Mouse (Mus musculus) induced T-regulatory cell, adult 2 months (primary cell): Measurements from ENCODE around the gene Vps50.
A peak's percentile ranks its signal among the peaks of the same experiment; 100 is the strongest.
"Not testable (repeated sequence)": the region's sequence is repeated elsewhere in the genome, so short reads cannot be mapped to it uniquely, and the experiment has no call there.

ENCODE experiments used
- DNase-seq: peaks from one replicate; pipeline ENCODE4 v3.0.0-alpha.2; 2012; ENCODE audit warnings: low read depth

The Vps50 gene

DNA sequence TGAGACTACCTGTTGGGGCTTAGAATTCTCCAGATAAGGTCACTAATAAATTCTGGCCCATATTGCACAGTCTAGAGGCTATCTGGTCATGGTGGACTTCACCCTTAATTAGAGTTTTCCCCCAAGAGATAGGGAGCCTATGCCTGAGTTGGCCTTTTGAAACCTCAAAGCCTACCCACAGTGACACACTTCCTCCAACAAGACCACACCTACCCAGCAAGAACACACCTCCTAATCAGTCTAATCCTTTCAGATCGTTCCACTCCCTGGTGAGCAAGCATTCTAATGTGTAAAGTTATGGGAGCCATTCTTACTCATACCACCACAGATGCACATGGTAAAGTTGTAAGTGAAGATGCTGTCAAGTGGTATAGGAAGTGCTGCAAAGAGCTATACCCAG lies 37.9 kb downstream of the Vps50 start:
- DNase-seq = peak; percentile 11

DNA sequence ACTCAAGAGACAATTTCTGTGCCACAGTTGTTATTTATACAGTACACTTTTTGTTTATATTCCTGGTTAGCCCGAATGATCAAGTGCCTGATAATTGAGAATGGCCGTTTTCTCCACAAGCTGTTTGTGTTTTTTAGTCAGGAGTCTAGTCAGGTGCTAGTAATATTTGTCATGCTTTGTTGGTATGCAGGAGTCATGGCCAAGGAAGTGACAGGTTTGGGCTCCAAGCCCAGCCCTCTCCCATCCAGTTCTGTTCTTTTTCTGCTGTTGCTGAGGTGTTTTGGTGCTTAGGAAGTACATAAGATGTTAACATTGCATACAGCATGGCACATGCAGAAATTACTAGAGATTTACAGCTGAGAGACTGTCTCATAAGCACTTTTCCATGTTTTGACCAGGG lies 41.3 kb downstream of the Vps50 start:
- DNase-seq = no peak

DNA sequence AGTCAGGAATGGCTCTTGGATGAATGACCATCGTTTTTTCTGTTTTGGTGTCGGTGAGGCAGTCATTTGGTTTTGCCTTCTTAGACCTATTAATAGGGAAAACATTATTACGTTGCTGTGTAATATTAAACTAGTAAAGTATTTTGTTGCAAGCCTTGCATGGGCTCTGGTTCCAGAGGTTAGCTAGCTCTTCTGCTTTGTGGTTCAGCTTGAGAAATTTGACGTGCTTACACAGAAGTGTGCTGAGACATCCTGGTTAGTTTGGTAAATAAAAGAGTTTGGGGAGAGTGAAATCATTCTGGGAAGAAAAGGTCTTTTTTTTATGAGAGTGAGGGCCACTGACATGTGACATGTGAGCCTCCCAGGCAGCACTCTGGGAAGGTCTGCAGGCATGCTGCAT lies 45.7 kb downstream of the Vps50 start:
- DNase-seq = no peak

DNA sequence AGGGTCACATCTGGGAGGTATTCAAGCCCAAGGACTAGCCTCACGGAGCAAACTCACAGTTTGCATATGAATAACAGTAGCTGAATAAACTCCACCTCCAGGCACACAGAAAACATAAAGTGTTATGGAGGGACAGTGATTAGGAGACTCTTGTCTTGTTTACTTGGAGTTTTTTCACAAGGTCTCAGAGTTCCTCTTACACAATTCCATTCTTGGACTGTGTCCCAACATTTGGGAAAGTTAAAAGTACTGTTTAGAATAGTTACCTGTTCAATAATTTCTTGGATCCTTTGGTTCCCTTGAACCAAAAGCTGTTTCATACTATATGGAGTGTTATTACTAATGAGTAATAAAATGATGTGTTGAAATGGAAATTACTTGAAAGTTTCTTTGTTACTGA lies 46.8 kb downstream of the Vps50 start:
- DNase-seq = no peak

DNA sequence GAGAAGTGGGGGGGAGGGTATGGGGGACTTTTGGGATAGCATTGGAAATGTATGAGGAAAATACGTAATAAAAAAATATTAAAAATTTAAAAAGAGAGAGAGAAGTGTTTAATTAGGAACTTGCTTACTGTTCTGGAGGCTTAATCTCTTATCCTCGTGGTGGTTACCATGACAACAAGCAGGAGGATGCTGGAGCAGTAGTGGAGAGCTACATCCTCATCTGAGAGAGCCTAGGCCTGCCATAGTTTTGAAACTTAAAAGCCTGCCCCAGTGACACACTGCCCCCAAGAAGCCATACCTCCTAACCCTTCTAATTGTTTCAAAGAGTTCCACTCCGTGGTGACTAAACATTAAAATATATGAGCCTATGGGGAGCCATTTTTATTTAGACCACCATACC lies 50.8 kb downstream of the Vps50 start:
- no peak for DNase-seq

DNA sequence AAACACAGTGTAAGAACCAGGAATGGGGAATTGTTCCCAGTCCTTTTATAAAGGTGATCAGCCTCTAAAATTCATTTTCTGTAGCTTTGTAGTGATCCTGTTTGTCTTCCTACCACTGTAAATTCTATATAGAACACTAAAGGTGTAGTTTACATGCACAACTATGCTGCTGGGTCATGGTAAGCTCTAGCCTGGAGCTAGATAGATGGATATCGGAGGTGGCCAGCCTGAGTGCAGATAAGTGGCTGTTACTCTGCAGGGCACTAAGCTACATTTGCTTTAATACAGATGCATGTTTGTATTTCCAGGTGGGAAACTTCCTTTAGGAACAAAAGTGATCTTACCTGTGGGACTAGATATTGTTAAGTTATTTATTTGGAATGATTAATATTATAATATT lies 51.8 kb downstream of the Vps50 start:
- no peak for DNase-seq

DNA sequence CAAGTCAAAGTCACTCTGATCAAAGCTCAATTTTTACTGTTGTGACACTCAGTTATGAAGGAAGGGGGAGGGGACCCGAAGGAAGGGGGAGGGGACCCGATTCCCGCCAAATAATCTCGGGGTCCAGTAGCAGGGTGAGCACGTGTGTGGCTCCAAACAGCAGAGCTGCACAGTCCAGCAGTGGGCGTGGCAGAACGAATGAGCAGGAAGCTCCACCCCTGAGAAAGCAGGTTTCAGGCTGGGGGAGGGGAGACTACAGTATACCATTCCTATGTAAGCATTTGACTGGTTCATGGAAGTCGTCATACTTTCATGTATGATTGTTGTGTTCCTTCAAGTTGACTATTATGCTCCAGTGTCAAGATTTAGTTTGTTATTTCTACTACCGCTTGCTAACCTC lies 54.5 kb downstream of the Vps50 start:
- not testable (repeated sequence) for DNase-seq

DNA sequence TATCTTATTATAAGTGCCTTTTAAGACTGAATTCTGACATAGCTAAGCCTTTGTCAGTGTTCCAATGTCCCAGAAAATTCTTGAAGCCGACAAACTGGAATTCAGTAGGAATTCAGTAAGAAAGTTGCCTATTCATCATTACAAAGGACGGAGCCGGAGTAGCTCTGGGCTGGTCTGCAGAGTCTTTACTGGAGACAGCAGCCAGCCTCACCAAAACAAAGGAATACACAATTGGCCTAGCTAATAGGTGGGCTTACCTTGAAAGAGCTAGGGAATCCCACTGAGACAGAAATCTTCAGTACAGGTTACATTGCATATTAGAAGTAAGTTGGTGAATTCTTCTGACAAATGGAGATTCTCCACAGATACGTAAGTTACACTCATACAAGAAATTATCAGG lies 59.0 kb downstream of the Vps50 start:
- no peak for DNase-seq

DNA sequence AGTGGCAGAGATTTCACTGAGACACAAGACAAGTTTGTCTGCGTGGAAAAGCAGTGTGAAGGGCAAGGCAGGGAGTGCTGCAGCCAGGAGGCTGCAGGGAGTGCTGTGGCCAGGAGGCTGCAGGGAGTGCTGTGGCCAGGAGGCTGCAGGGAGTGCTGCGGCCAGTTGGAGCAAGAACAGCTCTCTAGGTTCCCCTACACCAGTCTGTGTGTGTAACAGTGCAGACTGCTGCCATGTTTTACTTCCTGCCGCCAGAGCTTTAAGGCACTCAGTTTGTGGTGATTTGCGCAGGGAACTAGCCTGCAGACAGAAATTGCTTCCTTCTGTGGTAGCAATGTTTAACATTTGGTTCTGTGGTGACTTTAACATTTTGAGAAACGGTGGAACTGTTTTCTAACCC lies 61.8 kb downstream of the Vps50 start:
- DNase-seq = no peak

DNA sequence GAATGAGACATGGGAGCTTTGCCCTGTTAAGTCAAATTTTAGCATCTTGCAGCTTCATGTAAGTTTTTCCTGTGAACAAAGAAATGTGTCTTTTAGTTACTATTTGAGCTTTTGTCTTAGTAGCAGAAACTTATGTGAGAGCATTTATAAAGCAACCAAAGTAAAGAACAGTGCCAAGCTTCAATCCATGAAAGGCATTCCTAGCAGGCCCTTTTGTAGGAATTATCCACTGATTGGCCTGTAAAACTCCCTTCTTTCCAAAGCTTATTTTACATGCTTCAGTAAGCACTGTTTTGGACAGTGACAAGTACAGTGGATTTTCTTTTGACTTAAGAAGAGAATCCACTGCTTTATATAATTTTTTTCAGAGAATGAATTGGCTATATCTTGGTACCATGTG lies 64.1 kb downstream of the Vps50 start:
- no peak for DNase-seq

DNA sequence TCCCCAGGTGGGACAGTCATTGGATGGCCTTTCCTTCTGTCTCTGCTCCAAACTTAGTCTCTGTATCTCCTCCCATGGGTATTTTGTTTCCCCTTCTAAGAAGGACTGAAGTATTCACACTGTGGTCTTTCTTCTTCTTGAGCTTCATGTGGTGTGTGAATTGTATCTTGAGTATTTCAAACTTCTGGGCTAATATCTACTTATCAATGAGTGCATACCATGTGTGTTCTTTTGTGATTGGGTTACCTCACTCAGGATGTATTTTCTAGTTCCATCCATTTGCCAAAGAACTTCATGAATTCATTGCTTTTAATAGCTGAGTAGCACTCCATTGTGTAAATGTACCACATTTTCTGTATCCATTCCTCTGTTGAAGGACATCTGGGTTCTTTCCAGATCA lies 65.9 kb downstream of the Vps50 start:
- DNase-seq = not testable (repeated sequence)

DNA sequence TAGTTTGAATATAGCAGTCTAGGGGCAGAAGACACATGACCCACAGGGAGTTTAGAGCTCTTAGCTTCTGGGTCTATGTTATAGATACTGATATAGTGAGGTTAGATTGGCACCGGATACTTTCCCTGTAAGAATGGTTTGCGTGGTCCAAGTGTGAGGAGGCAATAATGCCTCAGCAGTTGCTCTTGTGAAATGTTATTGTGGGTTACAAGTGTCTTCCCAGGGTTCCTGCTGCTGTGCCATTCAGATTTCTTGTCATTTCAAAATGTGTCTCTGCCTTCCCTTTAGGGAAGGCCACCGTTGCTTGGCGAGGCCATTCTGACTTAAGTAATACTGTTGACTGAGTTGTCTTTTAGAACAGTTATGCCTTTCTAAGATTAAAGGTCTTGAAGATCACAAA lies 66.8 kb downstream of the Vps50 start:
- no peak for DNase-seq

DNA sequence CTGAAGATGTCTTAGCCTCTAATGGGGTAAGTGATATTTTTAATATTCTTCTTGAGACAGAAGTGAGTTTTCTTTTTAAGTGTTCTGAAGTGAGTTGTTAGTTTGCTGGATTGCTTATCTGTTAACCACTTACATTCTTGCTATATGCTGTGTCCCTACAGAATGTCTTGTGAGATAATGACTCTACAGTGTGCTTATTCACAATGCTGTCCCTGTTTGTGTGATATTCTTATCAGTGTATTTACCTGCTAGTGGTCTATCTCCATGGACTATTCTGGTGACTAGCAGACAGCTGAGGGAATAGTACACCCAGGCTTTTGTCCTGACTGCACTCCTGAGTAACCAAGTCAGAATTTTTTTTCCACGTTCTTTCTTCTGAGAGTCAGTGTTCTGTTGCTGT lies 67.5 kb downstream of the Vps50 start:
- no peak for DNase-seq

DNA sequence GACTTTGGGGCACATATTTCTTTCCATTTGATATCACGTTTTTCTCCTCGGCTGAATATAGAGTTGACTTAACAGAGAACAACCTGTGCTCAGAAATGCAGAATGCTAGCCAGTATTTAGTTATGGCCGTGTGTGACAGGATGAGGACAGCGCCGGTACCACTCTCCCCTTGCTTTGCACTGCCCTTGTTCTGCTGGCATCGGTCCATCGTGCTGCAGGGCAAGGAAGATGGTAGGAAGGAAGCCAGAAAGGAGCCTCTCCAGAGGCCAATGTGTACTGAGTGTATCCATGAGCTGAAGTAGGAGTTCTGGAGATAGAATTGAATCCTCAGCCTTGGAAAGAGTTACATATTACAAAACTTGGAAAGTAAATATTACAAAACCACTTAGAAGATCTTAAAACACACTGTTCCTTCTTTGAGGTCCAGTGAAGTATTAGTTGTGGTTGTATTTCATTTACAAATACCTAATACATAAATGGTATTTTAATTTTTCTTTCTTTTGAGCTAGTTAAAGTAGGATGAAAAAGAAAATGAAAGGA lies 69.0 kb downstream of the Vps50 start:
- DNase-seq = no peak

DNA sequence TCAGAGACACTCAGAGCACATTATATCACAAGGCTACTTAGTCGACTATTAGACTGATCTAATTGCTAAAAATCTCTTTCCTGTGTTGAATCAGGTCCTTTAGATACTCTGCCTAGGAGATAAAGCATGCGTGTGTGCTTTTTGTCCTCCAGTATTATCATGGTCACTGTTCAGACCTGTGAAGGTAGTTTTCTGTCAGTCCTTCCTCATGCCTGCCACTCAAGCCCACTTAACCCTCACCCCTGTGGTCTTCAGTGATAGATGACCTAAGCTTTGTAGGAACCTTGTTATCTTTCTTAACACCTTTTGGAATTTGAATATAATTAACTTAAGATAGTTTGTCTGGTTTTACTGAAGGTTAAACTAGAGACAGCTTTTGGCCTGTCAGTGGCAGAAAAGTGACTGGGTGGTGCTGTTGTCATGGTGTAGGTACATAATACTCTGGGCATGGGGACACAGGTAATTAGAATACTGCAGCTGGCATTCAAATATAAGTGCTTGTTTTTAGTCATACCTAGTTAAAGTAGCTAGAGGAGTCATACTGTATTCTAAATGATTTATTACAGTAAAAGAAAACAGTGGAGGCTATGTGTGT lies 74.1 kb downstream of the Vps50 start:
- no peak for DNase-seq

DNA sequence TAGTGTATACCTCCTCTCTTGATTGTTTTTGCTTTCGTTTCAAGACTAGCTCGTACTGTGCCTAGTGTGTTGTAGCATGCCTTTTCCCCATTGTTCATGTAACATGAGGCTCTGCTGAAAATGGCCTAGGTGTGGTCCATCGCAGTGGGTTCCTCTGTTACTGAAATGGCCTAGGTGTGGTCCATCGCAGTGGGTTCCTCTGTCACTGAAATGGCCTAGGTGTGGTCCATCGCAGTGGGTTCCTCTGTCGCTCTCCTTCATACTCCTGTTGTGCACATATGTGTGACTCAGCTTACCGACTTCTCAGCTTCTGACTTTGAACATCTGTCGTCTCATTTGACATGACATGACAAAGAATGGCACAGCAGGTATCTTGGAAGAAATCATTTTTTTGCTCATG lies 75.6 kb downstream of the Vps50 start:
- no peak for DNase-seq

DNA sequence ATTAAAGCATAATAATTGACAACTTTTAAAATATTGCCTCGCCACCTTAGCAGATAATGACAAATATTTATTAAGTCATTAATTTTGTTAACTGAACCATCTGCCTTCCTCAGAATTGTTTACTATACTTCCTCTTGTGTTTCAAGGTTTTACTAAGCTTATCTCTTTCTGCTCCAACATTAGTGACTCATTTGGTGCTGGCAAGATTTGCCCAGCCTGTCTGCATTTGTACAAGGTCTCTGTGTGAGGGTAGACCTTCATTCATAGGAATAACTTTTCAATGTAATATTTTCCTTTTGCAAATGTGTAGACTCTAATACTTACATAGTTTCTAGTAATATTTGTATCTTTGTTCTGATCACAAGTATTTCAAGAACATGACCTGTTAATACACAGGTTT lies 87.2 kb downstream of the Vps50 start:
- no peak for DNase-seq

DNA sequence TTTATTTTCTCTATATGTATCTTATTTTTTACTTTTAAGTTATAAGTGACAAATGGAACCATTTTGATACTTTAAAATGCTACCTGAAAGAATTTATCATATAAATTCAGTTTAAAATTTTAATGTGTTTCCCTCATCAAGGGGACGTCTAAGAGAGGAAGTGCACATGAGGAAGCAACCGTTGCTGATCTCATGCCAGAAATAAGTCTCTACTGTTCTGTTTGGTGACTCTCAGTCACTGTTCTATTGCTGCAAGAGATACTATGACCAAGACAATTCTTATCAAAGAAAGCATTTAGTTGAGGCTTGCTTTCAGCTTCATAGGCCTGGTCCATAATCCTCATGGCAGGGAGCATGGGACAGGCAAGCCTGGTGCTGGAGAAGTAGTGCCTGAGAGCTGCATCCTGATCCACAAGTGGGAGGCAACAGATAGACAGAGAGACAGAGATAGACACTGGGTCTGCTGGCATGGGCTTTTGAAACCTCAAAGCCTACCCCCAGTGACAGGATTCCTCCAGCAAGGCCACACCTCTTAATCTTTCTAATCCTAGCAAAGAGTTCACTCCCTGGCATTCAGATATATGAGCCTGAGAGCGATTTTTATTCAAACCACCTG lies 92.2 kb downstream of the Vps50 start:
- no peak for DNase-seq

DNA sequence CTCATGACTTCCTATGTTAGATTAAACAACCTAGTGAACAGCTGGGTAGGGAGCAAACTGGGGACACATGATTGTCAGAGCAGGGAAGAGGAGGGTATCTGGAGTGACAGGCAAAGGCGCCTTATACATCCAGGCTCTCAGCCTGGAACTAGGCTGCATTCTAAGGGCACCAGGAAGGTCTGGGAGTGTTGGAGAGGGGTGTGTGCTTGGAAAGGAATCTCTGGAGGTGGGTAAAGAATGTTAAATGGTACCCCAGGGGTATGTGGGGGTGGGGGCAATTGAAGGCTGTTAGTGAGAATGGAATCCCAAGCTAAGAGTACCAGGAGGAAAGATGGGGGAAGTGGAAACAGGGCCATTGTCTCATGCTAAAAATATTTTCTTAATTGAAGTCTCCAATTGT lies 96.1 kb downstream of the Vps50 start:
- DNase-seq = no peak

DNA sequence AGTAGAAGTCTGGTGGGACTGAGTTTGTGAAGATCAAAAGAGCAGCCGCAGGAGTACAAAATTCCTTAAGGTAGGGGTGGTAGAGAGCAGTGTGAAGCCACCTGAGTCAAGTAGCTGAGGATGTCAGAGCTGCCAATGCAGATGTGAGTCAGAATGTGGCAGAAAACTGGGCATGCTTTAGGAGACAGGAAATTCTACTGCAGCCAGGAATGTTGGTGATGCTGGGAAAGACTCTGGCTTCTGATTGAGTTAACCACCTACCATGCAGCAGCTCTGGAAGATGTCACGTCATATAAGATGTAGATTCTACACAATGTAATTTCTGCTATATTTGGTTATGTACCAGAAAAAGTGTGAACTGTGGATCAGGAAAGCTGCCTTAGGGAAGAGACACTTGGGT lies 114.6 kb downstream of the Vps50 start:
- no peak for DNase-seq

DNA sequence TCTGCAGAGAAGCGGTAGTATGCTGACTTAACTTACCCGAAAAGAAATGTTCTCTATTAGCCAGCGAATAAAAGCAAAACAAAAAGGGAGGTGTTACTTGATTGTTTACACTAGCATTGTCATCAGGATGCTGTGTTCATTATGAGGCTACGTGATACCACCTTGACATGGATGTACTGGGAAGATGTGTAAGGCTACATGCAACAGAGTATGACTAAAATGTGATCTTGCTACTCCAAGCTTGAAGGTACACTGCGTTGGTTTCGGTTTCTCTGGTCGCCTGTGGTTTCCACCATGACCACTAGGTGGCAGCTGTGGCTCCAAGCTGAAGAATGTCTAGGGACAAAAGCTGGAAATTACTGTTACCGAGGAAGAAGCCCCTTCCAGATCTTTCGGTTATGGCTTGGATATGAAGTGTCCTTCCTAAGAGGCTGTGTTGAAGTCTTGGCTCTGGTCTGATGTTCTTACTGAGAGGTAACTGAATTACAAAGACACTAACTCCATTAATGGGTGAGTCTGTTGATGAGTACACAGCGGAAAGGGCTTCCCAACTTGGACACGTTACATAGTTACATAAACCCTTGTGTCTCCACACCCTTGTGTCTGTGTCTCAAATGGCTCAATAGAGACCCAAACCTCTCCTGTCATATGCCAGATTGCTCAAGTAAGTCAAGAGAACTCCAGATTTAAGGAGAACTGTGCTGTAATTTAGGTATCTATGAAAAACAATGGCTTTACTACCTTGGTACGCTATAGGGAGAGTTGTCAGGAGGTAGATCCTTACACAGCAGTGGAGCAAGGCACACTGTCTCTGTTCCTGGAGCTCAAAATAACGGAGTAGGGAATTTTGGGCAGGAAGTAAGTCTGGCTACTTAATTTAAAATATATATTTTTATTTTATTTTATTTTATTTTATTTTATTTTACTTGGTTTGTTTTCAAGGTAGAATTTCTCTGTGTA lies 122.5 kb downstream of the Vps50 start:
- DNase-seq = peak; percentile 43
